Mouse (Mus musculus) liver, adult 2 months (tissue): ENCODE results near the gene Pparg. TPM values are rescaled to one million over a fixed set of nuclear protein-coding genes. Genes with fewer than 3 reads are reported as not detected.

Experiments used
- DNase-seq: peaks from one replicate; pipeline ENCODE4 v3.0.0-alpha.2; 2011; ENCODE audit warnings: low read depth, low spot score; ENCODE audit errors: extremely low read depth
- H3K27ac ChIP-seq: fragments of 200-500 bp; replicated peaks from 2 replicates; pipeline ENCODE4 v1.5.1; 2012; ENCODE audit warnings: low read depth, mild to moderate bottlenecking, control low read depth, inconsistent platforms, low read length; ENCODE audit not compliant: insufficient read depth
- H3K27me3 ChIP-seq: fragments of 200-500 bp; 2 replicates; pipeline ENCODE4 v1.6.1; 2012; ENCODE audit warnings: mild to moderate bottlenecking, moderate library complexity, low read length, inconsistent platforms; ENCODE audit not compliant: control insufficient read depth, insufficient read depth
- H3K36me3 ChIP-seq: fragments of 200-500 bp; 2 replicates; pipeline ENCODE4 v1.6.1; 2012; ENCODE audit warnings: low read length, inconsistent platforms; ENCODE audit not compliant: control insufficient read depth, insufficient read depth
- H3K4me1 ChIP-seq: fragments of 200-500 bp; 2 replicates; pipeline ENCODE4 v1.6.1; 2011; ENCODE audit warnings: low read length; ENCODE audit not compliant: control insufficient read depth, insufficient read depth
- H3K4me3 ChIP-seq: fragments of 200-500 bp; 2 replicates; pipeline ENCODE4 v1.5.1; 2011; ENCODE audit warnings: low read depth, mild to moderate bottlenecking, control low read depth, low read length, moderate library complexity; ENCODE audit not compliant: insufficient read depth
- H3K79me2 ChIP-seq: fragments of 200-500 bp; 2 replicates; pipeline ENCODE4 v1.6.1; 2012; ENCODE audit warnings: inconsistent platforms, mild to moderate bottlenecking, low read length, moderate library complexity; ENCODE audit not compliant: control insufficient read depth, insufficient read depth
- H3K9ac ChIP-seq: fragments of 200-500 bp; 2 replicates; pipeline ENCODE4 v1.6.1; 2012; ENCODE audit warnings: low read depth, mild to moderate bottlenecking, control low read depth, inconsistent platforms, low read length
- CTCF ChIP-seq: fragments of 200-500 bp; IDR thresholded peaks from 2 replicates; pipeline ENCODE4 v1.5.1; 2011; ENCODE audit warnings: low read depth, low read length, control low read depth
- POLR2A ChIP-seq: fragments of 200-500 bp; IDR thresholded peaks from 2 replicates; pipeline ENCODE4 v1.6.1; 2011; ENCODE audit warnings: low read length, control low read depth; ENCODE audit not compliant: insufficient read depth; ENCODE audit errors: extremely low read depth
- WGBS: fragments of 180-500 bp; shearing (Covaris S2); methylation state at CpG from one replicate; pipeline ENCODE4 v1.1.7; 2018; 5-methylcytosine and 5-hydroxymethylcytosine counted together
- polyA plus RNA-seq: library from polyadenylated mRNA; depleted of rRNA; stranded (reverse); fragments of >200 nt; gene quantifications from 2 replicates; pipeline ENCODE4 v1.2.3, GENCODE M21; 2012
- total RNA-seq: library from RNA; depleted of rRNA; stranded (reverse); fragments of >200 nt; gene quantifications from 2 replicates; pipeline ENCODE4 v1.2.3, GENCODE M21; 2014

Pparg gene
- total and polyA plus RNA-seq, 2 experiments = 6.2 to 8.9 TPM

- DNase-seq = peak; percentile 26
- Histone ChIP-seq H3K9ac (no peak overlapping the region), H3K27ac (no peak overlapping the region), H3K4me1 (no peaks in the 10 kb centered on the region), H3K36me3 (no peaks in the 10 kb centered on the region), H3K4me3 (no peak overlapping the region), H3K79me2 (no peaks in the 10 kb centered on the region), H3K27me3 (no peaks in the 10 kb centered on the region)
- TF ChIP-seq POLR2A = no peak
- no peak for TF ChIP-seq CTCF
- 87% methylated on average over 5 of the region's 5 CpGs for WGBS
These were observed 14.4 kb downstream of the Pparg start for GRCm38 (mm10) chr6:115374871-115375852.

GRCm38 (mm10) chr6:115380596-115380995 is 19.8 kb downstream of the Pparg start:
- H3K27me3 ChIP-seq = no peaks in the 10 kb centered on the region
- WGBS = 88% methylated on average over 5 of the region's 5 CpGs
- no peak overlapping the region for H3K9ac ChIP-seq
- H3K27ac ChIP-seq = no peak overlapping the region
- H3K4me3 ChIP-seq = no peak overlapping the region
- H3K79me2 ChIP-seq = no peaks in the 10 kb centered on the region
- TF ChIP-seq POLR2A (no peak), CTCF (no peak)
- DNase-seq = no peak
- peaks cover 1% of the 10 kb centered on the region; the same call in 1 of the 2 replicates for H3K4me1 ChIP-seq
- H3K36me3 ChIP-seq = no peaks in the 10 kb centered on the region

GRCm38 (mm10) chr6:115382712-115383111 is 22.0 kb downstream of the Pparg start:
- Histone ChIP-seq H3K36me3 (no peaks in the 10 kb centered on the region), H3K9ac (no peak overlapping the region), H3K27me3 (no peaks in the 10 kb centered on the region), H3K27ac (no peak overlapping the region), H3K4me1 (peaks cover 1% of the 10 kb centered on the region; the same call in 1 of the 2 replicates), H3K4me3 (no peak overlapping the region), H3K79me2 (no peaks in the 10 kb centered on the region)
- whole genome bisulfite sequencing = 53% methylated on average over 5 of the region's 5 CpGs
- TF ChIP-seq POLR2A (no peak), CTCF (no peak)
- DNase-seq = no peak

GRCm38 (mm10) chr6:115389945-115390540 is 29.3 kb downstream of the Pparg start:
- 83% methylated on average over 4 of the region's 4 CpGs for WGBS

GRCm38 (mm10) chr6:115396911-115397310 is 36.2 kb downstream of the Pparg start:
- Histone ChIP-seq H3K36me3 (no peaks in the 10 kb centered on the region), H3K79me2 (no peaks in the 10 kb centered on the region), H3K27me3 (no peaks in the 10 kb centered on the region), H3K4me3 (no peak overlapping the region), H3K4me1 (no peaks in the 10 kb centered on the region), H3K27ac (no peak overlapping the region), H3K9ac (no peak overlapping the region)
- DNase-seq = no peak
- WGBS = 68% methylated on average over 3 of the region's 3 CpGs
- no peak for TF ChIP-seq POLR2A
- no peak for TF ChIP-seq CTCF

More at GRCm38 (mm10) chr6:115389945-115390540, 29.3 kb downstream of the Pparg start:
- no peaks in the 10 kb centered on the region for H3K27me3 ChIP-seq
- no peak overlapping the region for H3K4me3 ChIP-seq
- TF ChIP-seq POLR2A = no peak
- TF ChIP-seq CTCF = no peak
- no peak overlapping the region for H3K9ac ChIP-seq
- no peaks in the 10 kb centered on the region for H3K4me1 ChIP-seq
- H3K79me2 ChIP-seq = no peaks in the 10 kb centered on the region
- DNase-seq = no peak
- no peak overlapping the region for H3K27ac ChIP-seq
- no peaks in the 10 kb centered on the region for H3K36me3 ChIP-seq
